Mouse (Mus musculus): Measurements from ENCODE around the gene Nrsn2.
A peak's percentile ranks its signal among the peaks of the same experiment; 100 is the strongest.

Gene Nrsn2

GRCm38 (mm10) chr2:152376345-152376741, at the start of gene Nrsn2:
TSS of gene Nrsn2 (minus strand) at chr2:152376638.
- DNase-seq (ENCODE audit: low spot score in 2 of 2): peak; percentile 53 to 69

DNA sequence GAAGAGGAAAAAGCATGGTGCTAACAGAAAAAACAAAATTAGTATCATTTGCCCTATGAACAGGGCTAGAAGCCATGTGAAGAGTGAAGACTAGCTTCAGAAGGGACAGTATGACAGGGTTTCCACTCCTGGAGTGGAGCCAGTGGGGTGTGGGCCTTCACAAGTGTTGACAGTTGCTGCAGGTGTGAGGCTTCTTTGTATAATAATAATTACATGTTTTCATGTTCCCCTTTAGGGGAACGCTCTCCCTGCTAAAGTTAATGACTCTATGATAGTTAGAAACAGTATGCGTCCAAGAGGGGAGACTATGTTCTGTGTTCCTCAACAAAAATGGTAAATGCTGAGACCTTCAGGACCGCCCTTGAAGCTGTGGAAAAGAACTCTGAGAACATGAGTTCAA, 39.3 kb upstream of the Nrsn2 start:
- DNase-seq (ENCODE audit: low spot score in 2 of 2): no peak

DNA sequence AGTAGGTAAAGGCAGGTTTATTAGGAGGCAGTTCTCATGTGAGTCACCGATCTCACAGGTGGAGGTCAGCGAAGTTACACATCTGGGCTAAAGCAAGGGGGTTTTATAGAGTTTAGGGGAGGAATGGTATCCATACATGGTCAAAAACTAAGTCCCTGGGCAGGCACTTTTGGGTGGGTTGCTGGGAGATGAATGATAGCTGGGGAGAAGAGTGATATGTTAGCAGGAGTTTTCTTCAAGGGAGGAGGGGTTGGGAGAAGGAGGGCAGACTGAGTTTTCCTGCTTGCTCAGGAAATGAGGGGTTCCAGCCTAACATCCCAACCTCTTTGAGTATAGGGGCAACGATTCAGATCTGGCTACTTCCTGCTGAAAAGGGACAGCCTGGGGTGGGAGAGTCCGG, 38.8 kb upstream of the Nrsn2 start, which contains the start of gene 6820408C15Rik:
Gene 6820408C15Rik, plus strand, starts transcription at position 301 of the 400 bp plus-strand sequence.
- no peak for DNase-seq (ENCODE audit: low spot score in 2 of 2)

DNA sequence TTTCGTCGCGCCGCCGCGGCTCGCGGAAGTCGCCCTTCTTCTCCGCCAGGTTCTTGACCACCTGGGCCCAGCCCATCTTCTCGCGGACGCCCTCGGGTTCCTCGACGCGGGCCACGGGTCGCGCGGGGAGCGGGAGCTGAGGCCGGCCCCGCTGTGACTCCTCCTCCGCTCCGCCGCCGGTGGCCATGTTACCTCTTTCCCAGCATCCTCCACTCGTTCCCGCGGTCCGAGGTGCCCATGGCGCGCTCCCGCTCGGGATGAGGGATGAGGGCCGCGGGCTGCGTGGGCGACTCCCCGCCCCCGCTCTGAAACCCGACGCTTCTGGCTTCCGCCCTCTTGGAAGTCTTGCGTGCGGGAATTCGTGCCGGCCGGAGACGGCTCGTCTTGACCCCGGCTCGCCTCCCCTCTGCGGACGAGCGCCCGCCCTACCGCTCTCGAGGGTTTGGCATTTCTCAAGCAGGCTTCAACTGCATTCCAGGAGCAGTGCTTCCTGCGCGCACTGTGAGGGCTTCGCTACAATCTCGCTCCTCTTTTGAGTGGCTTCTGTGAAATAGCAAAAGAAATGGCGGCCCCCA, 38.2 kb upstream of the Nrsn2 start, which contains the start of gene Zcchc3:
Gene Zcchc3, minus strand, starts transcription at position 437 of the 575 bp plus-strand sequence.
- DNase-seq (ENCODE audit: low spot score in 2 of 2): peak; percentile 93

- DNase-seq (ENCODE audit: low spot score in 2 of 2): peak in 1 of 2 experiments; percentile 52
These were observed 37.5 kb upstream of the Nrsn2 start for GRCm38 (mm10) chr2:152413765-152414584.

DNA sequence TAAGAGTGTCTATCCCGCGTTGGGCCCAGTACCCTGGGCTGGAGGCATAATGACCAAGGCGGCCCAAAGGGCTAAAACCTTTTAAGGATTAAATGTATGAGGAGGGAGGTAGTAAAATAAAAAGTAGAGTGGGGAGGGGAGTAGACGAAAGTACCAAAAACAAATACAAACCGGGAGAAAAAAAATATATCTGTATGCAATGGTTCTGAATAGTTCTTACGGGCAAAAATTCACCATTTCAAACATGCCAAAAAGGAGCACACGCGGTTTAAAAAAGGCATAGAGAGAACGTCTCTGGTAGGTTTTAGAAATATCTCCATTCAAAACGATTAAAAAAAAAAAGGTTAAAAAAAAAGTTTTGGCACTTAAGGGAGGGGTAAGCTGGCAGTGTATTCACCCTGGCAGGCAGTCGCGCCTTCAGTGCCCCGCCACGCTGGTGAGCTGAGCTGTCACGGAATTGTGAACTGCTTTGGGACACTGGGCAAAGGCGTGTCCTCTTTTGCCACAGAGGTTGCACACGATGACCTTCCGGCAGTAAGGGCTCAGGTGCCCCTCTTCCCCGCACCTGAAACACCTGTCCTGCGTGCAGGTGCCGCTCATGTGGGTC, 36.8 kb upstream of the Nrsn2 start:
- no peak for DNase-seq (ENCODE audit: low spot score in 2 of 2)

DNA sequence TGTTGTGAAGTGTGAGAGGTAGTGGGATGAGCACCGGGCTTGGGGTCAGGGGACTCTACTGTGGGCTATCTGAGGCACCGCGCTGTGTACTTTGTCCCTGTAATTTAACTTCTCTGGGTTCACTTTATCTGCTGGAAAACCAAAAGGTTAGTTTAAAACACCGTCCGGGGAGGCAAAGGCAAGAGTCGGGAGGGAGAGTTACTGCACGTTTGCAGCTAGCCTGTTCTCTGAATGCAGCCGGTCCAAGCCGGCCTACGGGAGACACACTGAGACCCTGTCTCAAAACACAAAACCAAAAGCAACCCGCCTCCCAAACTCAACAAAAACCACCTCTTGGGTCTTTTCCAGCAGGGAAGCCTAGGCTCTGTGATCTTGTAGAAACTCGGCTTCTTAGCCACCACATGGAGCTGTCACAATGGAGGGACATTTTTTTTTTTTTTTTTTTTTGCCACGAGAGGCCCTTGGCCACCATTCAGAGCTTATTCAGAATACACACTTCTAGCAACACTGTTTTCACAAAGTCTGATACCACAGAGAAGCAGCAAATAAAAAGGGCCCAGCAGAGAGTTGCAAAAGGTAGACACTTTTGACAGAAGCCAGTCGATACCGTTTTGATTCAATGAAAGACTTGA, 36.2 kb upstream of the Nrsn2 start:
- no peak for DNase-seq (ENCODE audit: low spot score in 2 of 2)

- no peak for DNase-seq (ENCODE audit: low spot score in 2 of 2)
These were observed 35.0 kb upstream of the Nrsn2 start for GRCm38 (mm10) chr2:152411471-152411870.

DNA sequence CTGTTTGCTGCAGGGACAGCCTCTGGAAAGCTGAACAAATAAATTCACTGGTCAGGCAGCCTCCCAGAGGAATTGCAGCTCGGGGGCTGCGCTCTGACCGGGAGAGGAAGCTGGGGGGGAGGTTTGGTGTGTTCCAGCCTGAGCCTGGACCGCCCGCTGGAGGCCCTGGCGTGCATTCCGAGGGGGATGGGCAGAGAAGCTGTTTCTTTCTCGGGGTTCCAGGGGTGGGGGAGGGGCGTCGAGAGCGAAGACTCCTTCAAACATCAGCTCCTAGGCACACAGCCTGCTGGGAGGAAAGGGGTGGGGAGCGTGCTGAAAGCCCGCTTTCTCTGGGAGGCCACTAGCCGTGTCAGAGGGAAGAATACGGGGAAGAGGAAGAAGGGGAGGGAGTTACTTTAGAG, 34.5 kb upstream of the Nrsn2 start:
- DNase-seq (ENCODE audit: low spot score in 2 of 2): peak; percentile 93 to 94

DNA sequence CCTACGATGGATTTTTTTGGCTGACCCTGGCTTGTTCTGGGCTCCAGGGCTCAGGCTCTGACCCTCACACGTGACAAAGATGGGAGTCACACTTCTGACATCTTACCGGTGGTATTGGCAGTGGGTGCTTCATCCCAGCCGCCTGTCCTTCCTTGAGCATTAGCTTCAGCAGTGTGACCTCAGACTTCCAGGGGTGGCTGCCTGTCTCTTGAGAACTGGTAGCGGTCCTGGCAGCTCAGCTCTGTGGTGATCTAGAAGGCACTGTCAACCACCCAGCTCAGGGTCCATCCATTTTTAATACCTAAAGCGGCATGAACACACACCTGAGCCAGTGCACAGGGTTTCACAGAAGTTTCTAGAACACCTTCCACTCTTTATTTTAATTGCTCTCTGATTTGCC, 33.3 kb upstream of the Nrsn2 start:
- DNase-seq (ENCODE audit: low spot score in 2 of 2): no peak

- peak; percentile 99 for DNase-seq (ENCODE audit: low spot score in 2 of 2)
These were observed 29.7 kb upstream of the Nrsn2 start for GRCm38 (mm10) chr2:152406126-152406525.

- DNase-seq (ENCODE audit: low spot score in 2 of 2): peak in 1 of 2 experiments; percentile 73
These were observed 22.7 kb upstream of the Nrsn2 start for GRCm38 (mm10) chr2:152399122-152399542.

DNA sequence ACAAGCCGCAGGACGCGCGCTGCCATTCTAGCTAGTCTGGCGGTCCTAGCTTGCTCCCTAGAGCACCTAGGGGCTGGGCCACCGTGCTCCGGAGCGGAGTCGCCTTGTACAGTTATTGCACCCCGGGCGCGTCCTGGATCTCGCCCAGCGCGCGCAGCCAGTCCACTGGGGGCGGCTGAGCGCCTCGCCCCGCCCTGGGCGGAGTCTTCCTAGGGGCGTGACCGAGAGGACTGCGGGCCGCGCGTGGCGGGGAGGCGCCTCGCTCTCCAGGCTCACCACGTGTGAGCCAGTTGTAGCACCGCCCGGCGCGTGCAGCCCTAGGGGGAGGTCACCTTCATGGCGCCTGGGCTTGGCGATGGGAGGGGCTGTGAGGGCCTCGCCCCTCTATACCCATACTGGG, 22.3 kb upstream of the Nrsn2 start:
- peak; percentile 94 to 95 for DNase-seq (ENCODE audit: low spot score in 2 of 2)

DNA sequence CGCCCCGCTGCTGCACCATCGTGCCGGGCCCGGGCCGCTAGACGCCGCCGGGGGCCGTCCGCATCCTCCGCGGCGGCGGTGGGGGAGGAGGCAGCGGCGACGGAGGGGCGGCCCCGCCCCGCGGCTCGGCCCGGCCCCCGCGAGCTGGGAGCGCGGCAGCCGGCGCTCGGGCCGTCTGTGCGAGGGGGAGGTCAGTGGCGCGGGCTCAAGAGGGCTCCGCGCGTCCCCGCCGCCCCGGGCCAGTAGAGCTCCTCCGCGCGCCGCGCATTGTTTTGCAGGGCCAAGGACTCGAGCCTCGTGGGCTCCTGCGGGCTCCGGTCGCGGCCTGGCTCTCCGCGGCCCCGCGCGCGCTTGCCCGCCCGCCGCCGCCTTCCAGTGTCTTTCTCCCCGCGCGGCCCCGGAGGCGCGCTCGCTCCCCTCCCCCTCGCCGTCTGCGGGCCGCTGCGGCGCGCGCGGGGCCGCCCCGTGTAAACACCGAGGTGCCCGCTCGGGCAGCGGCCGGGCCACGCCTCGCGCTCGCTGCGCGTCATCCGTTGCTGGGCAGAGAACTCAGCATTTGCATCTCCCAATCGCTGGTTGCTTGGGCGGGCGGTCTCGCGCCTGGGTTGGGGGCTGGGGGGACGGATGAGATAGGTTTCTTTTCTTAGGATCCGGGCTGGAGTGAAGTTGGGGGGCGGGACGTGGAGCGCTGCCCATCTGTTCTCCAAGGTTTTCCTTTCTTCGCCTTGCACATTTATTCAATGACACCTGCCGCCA, 21.4 kb upstream of the Nrsn2 start, which contains the start of gene Sox12:
Gene Sox12, minus strand, starts transcription at position 384 of the 756 bp plus-strand sequence.
- peak; percentile 99 to 100 for DNase-seq (ENCODE audit: low spot score in 2 of 2)

DNA sequence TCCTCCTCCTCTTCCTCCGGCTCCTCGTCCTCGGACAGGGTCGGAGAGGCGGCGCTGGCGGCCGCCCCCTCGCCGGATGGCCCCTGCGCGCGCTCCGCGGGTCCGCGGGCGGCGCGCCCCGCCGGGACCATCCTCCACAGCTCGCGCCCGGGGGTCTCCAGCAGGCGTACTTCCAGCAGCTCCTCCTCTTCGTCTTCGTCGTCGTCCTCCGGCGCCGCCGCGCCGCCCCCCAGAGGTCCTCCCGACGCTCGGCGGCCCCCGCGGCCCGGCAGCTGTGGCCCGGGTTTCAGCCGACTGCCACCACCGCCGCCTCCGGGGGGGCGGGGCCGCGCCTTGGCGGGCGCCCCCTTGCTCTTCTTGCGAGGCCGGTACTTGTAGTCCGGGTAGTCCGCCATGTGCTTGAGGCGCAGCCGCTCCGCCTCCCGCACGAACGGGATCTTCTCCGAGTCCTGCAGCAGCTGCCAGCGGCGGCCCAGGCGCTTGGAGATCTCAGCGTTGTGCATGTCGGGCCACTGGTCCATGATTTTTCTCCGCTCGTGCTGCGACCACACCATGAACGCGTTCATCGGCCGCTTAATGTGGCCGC, 20.7 kb upstream of the Nrsn2 start:
- peak; percentile 92 to 94 for DNase-seq (ENCODE audit: low spot score in 2 of 2)

DNA sequence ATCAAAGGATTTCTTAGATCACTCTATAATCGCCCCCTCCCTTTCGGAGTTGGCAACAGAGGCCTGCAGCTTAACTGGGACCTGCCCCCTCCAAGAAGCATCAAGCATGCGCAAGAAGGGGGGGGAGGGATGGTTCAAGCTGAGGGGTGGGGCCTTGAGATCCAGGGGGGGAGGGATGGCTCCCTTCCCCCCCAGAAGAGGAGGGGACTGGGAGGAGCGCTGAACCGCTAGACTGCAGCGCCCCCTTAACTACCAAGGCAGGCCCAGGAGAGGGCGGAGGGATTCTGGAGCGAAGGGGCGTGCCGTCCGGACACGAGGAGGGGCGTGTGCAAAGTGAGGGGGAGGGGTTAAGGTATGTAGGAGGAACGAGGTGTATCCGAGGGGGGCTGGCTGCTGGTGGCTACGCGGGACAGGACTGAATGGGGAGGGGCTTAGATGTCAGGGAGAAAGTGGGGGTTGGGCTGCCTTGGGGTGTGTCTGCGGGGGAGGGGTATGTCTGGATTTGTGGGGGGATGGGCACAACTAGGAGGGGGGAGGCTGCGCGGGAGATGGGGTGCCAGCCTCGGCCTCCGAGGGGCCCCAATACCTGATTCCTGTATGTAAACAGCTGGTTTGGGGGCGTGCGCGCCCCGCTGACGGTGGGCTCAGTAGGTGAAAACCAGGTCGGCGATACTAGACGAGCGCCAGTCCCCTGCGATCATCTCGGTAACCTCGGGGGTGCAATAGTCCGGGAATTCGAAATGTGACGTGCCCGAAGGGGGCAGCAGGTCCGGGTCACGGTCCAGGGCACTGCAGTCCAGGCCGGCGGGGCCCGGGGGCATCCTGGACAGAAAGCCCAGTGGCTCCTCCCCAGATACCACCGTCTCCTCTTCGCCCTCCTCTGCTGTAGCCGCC, 19.9 kb upstream of the Nrsn2 start:
- peak; percentile 96 to 97 for DNase-seq (ENCODE audit: low spot score in 2 of 2)

DNA sequence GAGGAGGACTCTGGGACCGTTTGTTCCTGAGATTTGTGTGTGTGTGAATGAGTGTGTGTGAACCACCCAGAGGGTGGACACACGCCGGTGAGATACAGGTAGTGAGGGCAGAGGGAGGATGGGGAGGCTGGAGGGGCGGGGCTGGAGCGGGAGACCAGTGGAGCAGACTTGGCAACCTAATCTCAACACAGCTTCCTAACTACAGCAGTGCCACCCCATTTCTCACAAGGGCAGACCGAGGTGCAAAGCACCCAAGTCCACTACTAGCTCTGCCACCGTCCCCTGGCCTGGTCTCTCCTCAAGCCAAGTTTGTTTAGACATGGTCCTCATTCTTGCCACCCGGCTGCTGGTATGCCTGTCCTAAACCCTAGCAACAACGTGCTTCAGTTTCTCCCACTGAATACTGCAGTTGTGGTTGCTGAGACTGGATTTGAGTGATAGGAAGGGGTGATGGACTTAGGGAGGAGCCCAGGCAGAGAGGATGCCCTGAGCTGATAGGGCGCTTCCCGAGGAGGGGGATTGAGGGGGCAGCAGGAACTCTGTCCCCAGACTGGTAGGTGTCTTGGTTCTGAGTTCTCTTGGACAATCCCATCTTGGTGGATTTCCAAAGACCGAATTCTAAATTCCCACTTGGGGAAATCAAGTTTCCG, 19.0 kb upstream of the Nrsn2 start:
- DNase-seq (ENCODE audit: low spot score in 2 of 2): peak in 1 of 2 experiments; percentile 72

GRCm38 (mm10) chr2:152393225-152394017, 17.0 kb upstream of the Nrsn2 start:
- DNase-seq (ENCODE audit: low spot score in 2 of 2): no peak

All from right cerebral cortex, postnatal 10 days (tissue).